Mouse (Mus musculus): ENCODE results near the gene Plcl2. TPM values are rescaled to one million over a fixed set of nuclear protein-coding genes. Genes with fewer than 3 reads are reported as not detected.

Plcl2 gene
- polyA plus RNA-seq, 1 experiment from 2014 or later: 4.8 TPM

DNA sequence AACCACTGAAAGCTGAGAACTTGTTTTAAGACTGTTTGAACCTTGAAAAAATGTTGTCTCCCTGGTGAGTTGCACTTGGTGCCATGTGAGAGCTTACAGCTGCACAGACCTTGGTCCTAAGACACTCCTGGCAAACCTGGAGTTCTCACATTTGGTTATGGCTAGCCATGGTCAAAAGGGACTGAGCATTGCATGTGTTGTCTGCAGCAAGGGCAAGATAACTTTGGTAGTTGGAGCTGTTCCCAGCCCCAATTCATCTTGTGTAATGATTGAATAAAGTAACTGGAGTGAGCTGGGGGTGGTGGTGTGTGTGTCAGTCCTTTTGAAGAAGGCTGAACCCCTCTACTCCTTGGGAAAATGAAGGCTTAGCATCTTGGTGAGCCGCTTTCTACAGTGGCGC lies 215.2 kb downstream of the Plcl2 start:
- ATAC-seq: no peak
- H3K4me1 ChIP-seq (replicated peaks; ENCODE audit: control insufficient read depth, insufficient read depth, low read length): no peaks in the 10 kb centered on the region
- no peak overlapping the region for H3K4me3 ChIP-seq (ENCODE audit: low read depth, low read length)
- no peaks in the 10 kb centered on the region for H3K36me3 ChIP-seq (ENCODE audit: control insufficient read depth, insufficient read depth)
- no peak for TF ChIP-seq CTCF (IDR thresholded peaks at IDR 0.05; ENCODE audit: low read depth)
- no peak overlapping the region for H3K4me2 ChIP-seq (replicated peaks; ENCODE audit: low read depth)
- 90% methylated on average over 2 of the region's 2 CpGs for WGBS
- H3K9ac ChIP-seq (ENCODE audit: low read depth, low read length): no peak overlapping the region
- H3K9me3 ChIP-seq (ENCODE audit: control insufficient read depth): no peaks in the 10 kb centered on the region
- H3K27me3 ChIP-seq (replicated peaks; ENCODE audit: control insufficient read depth, insufficient read depth, low read length): no peaks in the 10 kb centered on the region
- no peak overlapping the region for H3K27ac ChIP-seq (ENCODE audit: low read depth, low read length)

DNA sequence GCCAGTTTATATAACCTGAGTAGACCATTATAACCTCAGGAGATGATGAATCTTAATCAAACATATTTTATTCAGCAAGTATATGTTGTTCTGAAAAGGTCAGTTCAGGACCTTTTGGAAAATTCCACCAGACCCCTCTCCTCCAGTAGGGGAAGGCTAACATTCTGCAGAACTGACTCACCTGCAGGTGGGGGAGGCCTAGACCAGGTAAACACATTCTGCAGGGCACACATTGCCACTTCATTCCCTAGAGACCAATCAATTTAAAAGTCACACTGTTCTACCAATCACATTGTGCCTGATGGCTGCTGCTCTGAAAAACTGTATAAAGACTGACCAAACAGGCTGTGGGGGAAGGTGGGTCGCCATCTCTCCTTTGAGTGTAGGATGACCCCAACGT lies 217.1 kb downstream of the Plcl2 start:
- H3K9ac ChIP-seq (ENCODE audit: low read depth, low read length): no peak overlapping the region
- TF ChIP-seq CTCF (IDR thresholded peaks at IDR 0.05; ENCODE audit: low read depth): no peak
- H3K27ac ChIP-seq (ENCODE audit: low read depth, low read length): no peak overlapping the region
- 52% methylated on average over 2 of the region's 2 CpGs for WGBS
- H3K4me3 ChIP-seq (ENCODE audit: low read depth, low read length): no peak overlapping the region
- no peaks in the 10 kb centered on the region for H3K4me1 ChIP-seq (replicated peaks; ENCODE audit: control insufficient read depth, insufficient read depth, low read length)
- H3K27me3 ChIP-seq (replicated peaks; ENCODE audit: control insufficient read depth, insufficient read depth, low read length): no peaks in the 10 kb centered on the region
- H3K36me3 ChIP-seq (ENCODE audit: control insufficient read depth, insufficient read depth): no peaks in the 10 kb centered on the region
- no peak for ATAC-seq
- no peak overlapping the region for H3K4me2 ChIP-seq (replicated peaks; ENCODE audit: low read depth)
- no peaks in the 10 kb centered on the region for H3K9me3 ChIP-seq (ENCODE audit: control insufficient read depth)

DNA sequence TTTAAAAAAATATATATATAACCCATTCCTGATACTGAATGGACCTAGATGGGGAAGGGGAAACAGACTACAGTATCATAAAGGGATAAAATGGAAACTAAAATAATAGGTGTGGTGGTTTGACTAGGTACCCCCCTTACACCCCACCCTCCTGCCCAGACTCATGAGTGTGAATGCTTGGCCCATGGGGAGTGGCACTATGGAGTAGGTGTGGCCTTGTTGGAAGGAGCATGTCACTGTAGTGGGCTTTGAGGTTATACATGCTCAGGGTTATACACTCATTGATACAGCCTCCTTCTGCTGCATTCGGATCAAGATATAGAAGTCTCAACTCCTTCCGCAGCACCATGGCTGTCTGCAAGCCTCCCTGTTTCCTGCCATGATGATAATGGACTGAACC lies 219.8 kb downstream of the Plcl2 start:
- H3K27me3 ChIP-seq (replicated peaks; ENCODE audit: control insufficient read depth, insufficient read depth, low read length): no peaks in the 10 kb centered on the region
- H3K9me3 ChIP-seq (ENCODE audit: control insufficient read depth): no peaks in the 10 kb centered on the region
- no peak overlapping the region for H3K4me3 ChIP-seq (ENCODE audit: low read depth, low read length)
- ATAC-seq: no peak
- H3K4me1 ChIP-seq (replicated peaks; ENCODE audit: control insufficient read depth, insufficient read depth, low read length): no peaks in the 10 kb centered on the region
- H3K9ac ChIP-seq (ENCODE audit: low read depth, low read length): no peak overlapping the region
- H3K36me3 ChIP-seq (ENCODE audit: control insufficient read depth, insufficient read depth): no peaks in the 10 kb centered on the region
- H3K4me2 ChIP-seq (replicated peaks; ENCODE audit: low read depth): no peak overlapping the region
- no peak for TF ChIP-seq CTCF (IDR thresholded peaks at IDR 0.05; ENCODE audit: low read depth)
- 98% methylated on average over 2 of the region's 2 CpGs for WGBS
- H3K27ac ChIP-seq (ENCODE audit: low read depth, low read length): no peak overlapping the region

- Histone ChIP-seq H3K27ac (ENCODE audit: low read depth, low read length) (no peak overlapping the region), H3K4me3 (ENCODE audit: low read depth, low read length) (no peak overlapping the region), H3K9me3 (ENCODE audit: control insufficient read depth) (no peaks in the 10 kb centered on the region), H3K36me3 (ENCODE audit: control insufficient read depth, insufficient read depth) (peaks cover 4% of the 10 kb centered on the region; the same call in 1 of the 2 replicates), H3K4me1 (replicated peaks; ENCODE audit: control insufficient read depth, insufficient read depth, low read length) (no peaks in the 10 kb centered on the region), H3K27me3 (replicated peaks; ENCODE audit: control insufficient read depth, insufficient read depth, low read length) (no peaks in the 10 kb centered on the region), H3K4me2 (replicated peaks; ENCODE audit: low read depth) (no peak overlapping the region), H3K9ac (ENCODE audit: low read depth, low read length) (no peak overlapping the region)
- no peak for ATAC-seq
- no peak for TF ChIP-seq CTCF (IDR thresholded peaks at IDR 0.05; ENCODE audit: low read depth)
- WGBS: 86% methylated on average over 6 of the region's 6 CpGs
Observed at GRCm38 (mm10) chr17:50729577-50729976, 220.4 kb downstream of the Plcl2 start.

- WGBS: 89% methylated on average over 2 of the region's 2 CpGs
Observed at GRCm38 (mm10) chr17:50730896-50731295, 221.7 kb downstream of the Plcl2 start.

DNA sequence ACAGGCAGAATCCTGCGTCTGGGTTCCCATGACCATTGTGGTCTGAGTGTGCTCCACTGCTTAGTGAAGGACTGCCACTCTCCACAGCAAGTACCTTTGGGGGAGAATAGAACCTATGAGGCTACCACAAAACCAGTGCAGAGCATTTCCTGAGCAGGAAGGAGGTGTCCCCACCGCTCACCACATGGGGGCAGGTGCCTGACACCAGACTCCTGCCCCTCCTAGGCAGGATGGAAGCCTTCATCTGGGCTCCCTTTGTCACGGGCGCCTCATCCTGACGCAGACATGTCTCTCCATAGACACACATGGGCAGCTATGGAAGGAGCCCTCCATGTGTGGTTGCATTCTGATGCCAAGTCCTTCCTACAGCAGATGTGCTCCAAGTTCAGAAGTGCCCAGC lies 222.7 kb downstream of the Plcl2 start:
- WGBS: 94% methylated on average over 5 of the region's 5 CpGs
- peaks cover 19% of the 10 kb centered on the region for H3K36me3 ChIP-seq (ENCODE audit: control insufficient read depth, insufficient read depth)
- peak; percentile 32 for TF ChIP-seq CTCF (IDR thresholded peaks at IDR 0.05; ENCODE audit: low read depth)

More at GRCm38 (mm10) chr17:50730896-50731295, 221.7 kb downstream of the Plcl2 start:
- no peak overlapping the region for H3K9ac ChIP-seq (ENCODE audit: low read depth, low read length)
- no peak overlapping the region for H3K4me3 ChIP-seq (ENCODE audit: low read depth, low read length)
- TF ChIP-seq CTCF (IDR thresholded peaks at IDR 0.05; ENCODE audit: low read depth): no peak
- H3K4me2 ChIP-seq (replicated peaks; ENCODE audit: low read depth): no peak overlapping the region
- H3K27ac ChIP-seq (ENCODE audit: low read depth, low read length): no peak overlapping the region
- H3K27me3 ChIP-seq (replicated peaks; ENCODE audit: control insufficient read depth, insufficient read depth, low read length): no peaks in the 10 kb centered on the region
- no peaks in the 10 kb centered on the region for H3K4me1 ChIP-seq (replicated peaks; ENCODE audit: control insufficient read depth, insufficient read depth, low read length)
- no peak for ATAC-seq
- no peaks in the 10 kb centered on the region for H3K9me3 ChIP-seq (ENCODE audit: control insufficient read depth)
- H3K36me3 ChIP-seq (ENCODE audit: control insufficient read depth, insufficient read depth): peaks cover 17% of the 10 kb centered on the region

GRCm38 (mm10) chr17:50733390-50733789 lies 224.2 kb downstream of the Plcl2 start:
- 93% methylated on average over 7 of the region's 7 CpGs for WGBS
- Histone ChIP-seq H3K4me1 (replicated peaks; ENCODE audit: control insufficient read depth, insufficient read depth, low read length) (no peaks in the 10 kb centered on the region), H3K4me2 (replicated peaks; ENCODE audit: low read depth) (no peak overlapping the region), H3K36me3 (ENCODE audit: control insufficient read depth, insufficient read depth) (peaks cover 25% of the 10 kb centered on the region), H3K9ac (ENCODE audit: low read depth, low read length) (no peak overlapping the region), H3K27me3 (replicated peaks; ENCODE audit: control insufficient read depth, insufficient read depth, low read length) (no peaks in the 10 kb centered on the region), H3K4me3 (ENCODE audit: low read depth, low read length) (no peak overlapping the region), H3K9me3 (ENCODE audit: control insufficient read depth) (no peaks in the 10 kb centered on the region), H3K27ac (ENCODE audit: low read depth, low read length) (no peak overlapping the region)
- no peak for ATAC-seq
- TF ChIP-seq CTCF (IDR thresholded peaks at IDR 0.05; ENCODE audit: low read depth): no peak

More for the DNA sequence above, 222.7 kb downstream of the Plcl2 start:
- Histone ChIP-seq H3K27me3 (replicated peaks; ENCODE audit: control insufficient read depth, insufficient read depth, low read length) (no peaks in the 10 kb centered on the region), H3K27ac (ENCODE audit: low read depth, low read length) (no peak overlapping the region), H3K4me3 (ENCODE audit: low read depth, low read length) (no peak overlapping the region), H3K9ac (ENCODE audit: low read depth, low read length) (no peak overlapping the region), H3K4me1 (replicated peaks; ENCODE audit: control insufficient read depth, insufficient read depth, low read length) (no peaks in the 10 kb centered on the region), H3K4me2 (replicated peaks; ENCODE audit: low read depth) (no peak overlapping the region), H3K9me3 (ENCODE audit: control insufficient read depth) (no peaks in the 10 kb centered on the region)
- ATAC-seq: no peak

Data from intestine, postnatal 0 days (tissue).